Mouse (Mus musculus): Measurements from ENCODE around the gene Gprc5c. TPM values are rescaled to one million over a fixed set of nuclear protein-coding genes. Genes with fewer than 3 reads are reported as not detected.
A peak's percentile ranks its signal among the peaks of the same experiment; 100 is the strongest.
"Not testable (repeated sequence)": the region's sequence is repeated elsewhere in the genome, so short reads cannot be mapped to it uniquely, and the experiment has no call there.

Gprc5c gene
- polyA plus RNA-seq, 1 experiment from 2014 or later, result 234 TPM

GRCm38 (mm10) chr11:114884380-114885100, 33.6 kb downstream of the Gprc5c start:
- TF ChIP-seq CTCF (IDR thresholded peaks at IDR 0.05), result no peak
- no peak for DNase-seq (ENCODE audit: low read depth, low spot score)
- H3K27me3 ChIP-seq, result no peaks in the 10 kb centered on the region
- ATAC-seq, result no peak
- POLR2A ChIA-PET, result no interaction called here
- in situ Hi-C loops (cut with MboI; ENCODE audit: low pct_unique_long_range_greater_than_20kb), result no loop called here
- CTCF ChIA-PET, result interaction anchor here (0.9 to 1.5 kb wide), 3 partner anchors 25 to 88 kb away, joined by 3 read pairs; partner anchors contain the start of gene Btbd17

DNA sequence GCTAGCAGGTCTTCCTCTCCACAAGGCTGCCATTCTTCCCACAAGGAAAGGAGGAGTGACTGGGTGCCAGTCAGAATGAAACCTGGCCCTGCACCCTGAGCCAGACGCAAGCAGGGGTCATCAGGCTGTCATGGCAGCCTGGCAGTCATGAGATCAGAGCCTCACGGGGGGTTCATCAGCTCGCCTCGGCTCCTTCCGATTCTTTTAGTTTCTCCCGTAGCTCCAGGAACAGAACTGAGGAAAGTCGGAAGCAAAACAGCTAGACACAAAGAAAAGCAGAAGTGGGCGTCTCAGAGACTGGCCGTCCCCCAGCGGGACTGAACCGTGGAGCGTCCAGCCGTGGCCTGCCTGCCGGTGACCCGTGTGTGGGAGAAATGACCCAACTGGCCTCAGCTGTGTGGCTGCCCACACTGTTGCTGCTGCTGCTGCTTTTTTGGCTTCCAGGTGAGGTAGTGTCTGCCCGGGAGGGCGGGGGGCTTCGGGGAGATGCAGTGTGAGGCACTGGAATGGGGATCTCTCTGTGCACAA, 39.1 kb downstream of the Gprc5c start, which contains the start of gene Cd300a:
Cd300a (plus strand) TSS at position 51 of the 528 bp plus-strand sequence.
- CTCF ChIA-PET, result no interaction called here
- DNase-seq (ENCODE audit: low read depth, low spot score), result no peak
- no peak for TF ChIP-seq CTCF (IDR thresholded peaks at IDR 0.05)
- no peak for ATAC-seq
- in situ Hi-C loops (cut with MboI; ENCODE audit: low pct_unique_long_range_greater_than_20kb), result no loop called here
- H3K27me3 ChIP-seq, result no peaks in the 10 kb centered on the region
- POLR2A ChIA-PET, result no interaction called here

DNA sequence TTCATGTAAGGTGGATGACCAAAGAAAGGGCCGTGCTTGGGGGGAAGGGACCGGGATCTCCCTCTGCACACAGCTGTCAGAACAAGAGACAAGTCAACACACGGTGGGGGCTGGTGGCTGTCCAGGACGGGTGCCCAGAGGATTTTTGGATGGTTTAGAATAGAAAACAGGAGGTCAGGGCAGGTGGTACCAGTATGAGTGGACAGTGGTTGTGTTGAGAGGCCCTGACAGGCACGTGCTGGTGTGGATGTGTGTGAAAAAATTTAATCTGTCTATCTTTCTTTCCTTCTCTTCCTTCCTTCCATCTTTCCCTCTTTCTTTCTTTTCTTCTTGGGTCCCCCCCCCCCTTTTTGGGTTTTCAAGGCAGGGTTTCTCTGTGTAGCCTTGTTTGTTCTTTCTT, 39.6 kb downstream of the Gprc5c start:
- TF ChIP-seq CTCF (IDR thresholded peaks at IDR 0.05), result no peak
- ChIA-PET CTCF (no interaction called here), POLR2A (no interaction called here)
- DNase-seq (ENCODE audit: low read depth, low spot score) (no peak), ATAC-seq (no peak)
- no peaks in the 10 kb centered on the region for H3K27me3 ChIP-seq
- in situ Hi-C loops (cut with MboI; ENCODE audit: low pct_unique_long_range_greater_than_20kb), result no loop called here

- ATAC-seq (no peak), DNase-seq (ENCODE audit: low read depth, low spot score) (no peak)
- CTCF ChIA-PET, result interaction anchor here (1.6 kb wide), 1 partner anchor 16 kb away, joined by 3 read pairs; no protein-coding TSS in a partner anchor
- POLR2A ChIA-PET, result no interaction called here
- in situ Hi-C loops (cut with MboI; ENCODE audit: low pct_unique_long_range_greater_than_20kb), result no loop called here
- H3K27me3 ChIP-seq, result no peaks in the 10 kb centered on the region
- no peak for TF ChIP-seq CTCF (IDR thresholded peaks at IDR 0.05)
Observed at GRCm38 (mm10) chr11:114896085-114896484, 45.1 kb downstream of the Gprc5c start.

GRCm38 (mm10) chr11:114898026-114898425, 47.1 kb downstream of the Gprc5c start:
- POLR2A ChIA-PET, result no interaction called here
- CTCF ChIA-PET, result interaction anchor here (1.7 kb wide), 1 partner anchor 18 kb away, joined by 4 read pairs; no protein-coding TSS in a partner anchor
- no peaks in the 10 kb centered on the region for H3K27me3 ChIP-seq
- no peak for TF ChIP-seq CTCF (IDR thresholded peaks at IDR 0.05)
- DNase-seq (ENCODE audit: low read depth, low spot score) (no peak), ATAC-seq (no peak)
- in situ Hi-C loops (cut with MboI; ENCODE audit: low pct_unique_long_range_greater_than_20kb), result no loop called here

DNA sequence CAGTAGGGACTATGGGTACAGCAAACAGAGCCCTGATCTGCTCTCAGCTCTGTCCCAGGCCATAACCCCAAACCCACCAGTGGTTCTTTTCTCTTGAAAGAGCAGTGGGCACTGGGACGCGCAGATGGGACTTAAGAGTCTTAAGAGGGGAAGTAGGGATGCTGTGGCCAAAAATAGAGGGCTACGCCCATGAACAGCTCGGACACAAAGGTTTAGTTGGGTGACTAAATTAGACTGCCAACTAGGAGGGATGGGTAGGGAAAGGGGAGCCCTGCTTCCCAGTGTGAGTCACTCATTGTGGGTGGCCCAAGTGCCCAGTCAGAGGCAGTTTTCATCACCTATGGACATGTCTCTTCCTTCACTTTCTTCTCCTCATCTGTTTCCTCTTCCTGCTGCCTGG, 52.3 kb downstream of the Gprc5c start:
- in situ Hi-C loops (cut with MboI; ENCODE audit: low pct_unique_long_range_greater_than_20kb), result no loop called here
- no peaks in the 10 kb centered on the region for H3K27me3 ChIP-seq
- TF ChIP-seq CTCF (IDR thresholded peaks at IDR 0.05), result no peak
- POLR2A ChIA-PET, result no interaction called here
- DNase-seq (ENCODE audit: low read depth, low spot score) (no peak), ATAC-seq (no peak)
- CTCF ChIA-PET, result interaction anchor here (1.0 kb wide), 1 partner anchor 8 kb away, joined by 3 read pairs; no protein-coding TSS in a partner anchor

DNA sequence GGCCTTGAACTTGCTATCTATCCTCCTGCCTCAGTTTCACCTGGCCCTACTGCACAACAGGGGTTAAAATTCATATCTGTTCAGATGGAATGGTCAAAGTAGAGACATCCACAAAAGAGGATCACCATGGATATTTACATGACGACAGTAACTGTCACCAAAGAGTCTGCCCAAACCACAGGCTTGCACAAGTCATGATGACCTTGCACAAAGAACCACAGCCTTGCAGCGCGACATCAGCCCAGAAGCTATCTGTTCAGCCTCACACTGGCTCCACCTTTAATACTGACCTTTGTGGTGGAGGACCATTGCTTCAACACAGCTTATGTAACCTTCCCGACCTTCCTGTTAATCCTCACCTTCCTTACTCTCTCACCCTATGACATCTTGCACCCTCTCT, 56.6 kb downstream of the Gprc5c start:
- no peak for TF ChIP-seq CTCF (IDR thresholded peaks at IDR 0.05)
- DNase-seq (ENCODE audit: low read depth, low spot score) (no peak), ATAC-seq (no peak)
- ChIA-PET CTCF (interaction anchor here (0.8 to 1.1 kb wide), 3 partner anchors 25 to 97 kb away, joined by 3 to 5 read pairs (median 3); no protein-coding TSS in a partner anchor), POLR2A (no interaction called here)
- H3K27me3 ChIP-seq, result no peaks in the 10 kb centered on the region
- in situ Hi-C loops (cut with MboI; ENCODE audit: low pct_unique_long_range_greater_than_20kb), result loop anchor here (5.0 kb wide), 2 partner anchors 105 to 155 kb away; no protein-coding TSS in a partner anchor

- CTCF ChIA-PET, result interaction anchor here (0.8 to 1.2 kb wide), 4 partner anchors 26 to 163 kb away, joined by 3 to 5 read pairs (median 3); no protein-coding TSS in a partner anchor
- POLR2A ChIA-PET, result no interaction called here
- in situ Hi-C loops (cut with MboI; ENCODE audit: low pct_unique_long_range_greater_than_20kb), result loop anchor here (5.0 kb wide), 2 partner anchors 106 to 156 kb away; no protein-coding TSS in a partner anchor
Observed at GRCm38 (mm10) chr11:114908086-114908485, 57.1 kb downstream of the Gprc5c start.

DNA sequence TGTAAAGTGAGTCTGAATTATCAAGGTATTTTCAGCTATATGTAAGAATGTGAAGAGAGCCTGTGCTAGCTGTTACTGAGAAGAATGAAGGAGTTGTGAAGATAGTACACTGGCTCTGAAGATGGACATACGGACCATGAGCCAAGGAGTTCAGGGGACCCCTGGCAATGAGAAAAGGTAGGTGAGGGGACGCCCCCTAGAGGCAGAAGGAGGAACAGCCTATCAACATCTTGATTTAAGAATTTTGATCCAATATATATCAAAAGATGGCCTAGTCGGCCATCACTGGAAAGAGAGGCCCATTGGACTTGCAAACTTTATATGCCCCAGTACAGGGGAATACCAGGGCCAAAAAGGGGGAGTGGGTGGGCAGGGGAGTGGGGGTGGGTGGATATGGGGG, 58.6 kb downstream of the Gprc5c start:
- ATAC-seq; DNase-seq (ENCODE audit: low read depth, low spot score); POLR2A ChIA-PET; H3K27me3 ChIP-seq: not testable (repeated sequence)
- CTCF ChIA-PET, result interaction anchor here (0.8 to 1.2 kb wide), 5 partner anchors 24 to 97 kb away, joined by 3 read pairs; no protein-coding TSS in a partner anchor
- in situ Hi-C loops (cut with MboI; ENCODE audit: low pct_unique_long_range_greater_than_20kb), result loop anchor here (5.0 kb wide), 2 partner anchors 107 to 157 kb away; no protein-coding TSS in a partner anchor
- TF ChIP-seq CTCF (IDR thresholded peaks at IDR 0.05), result peak; percentile 49

More at GRCm38 (mm10) chr11:114908086-114908485, 57.1 kb downstream of the Gprc5c start:
- no peaks in the 10 kb centered on the region for H3K27me3 ChIP-seq
- no peak for TF ChIP-seq CTCF (IDR thresholded peaks at IDR 0.05)
- ATAC-seq, result no peak
- DNase-seq (ENCODE audit: low read depth, low spot score), result no peak

DNA sequence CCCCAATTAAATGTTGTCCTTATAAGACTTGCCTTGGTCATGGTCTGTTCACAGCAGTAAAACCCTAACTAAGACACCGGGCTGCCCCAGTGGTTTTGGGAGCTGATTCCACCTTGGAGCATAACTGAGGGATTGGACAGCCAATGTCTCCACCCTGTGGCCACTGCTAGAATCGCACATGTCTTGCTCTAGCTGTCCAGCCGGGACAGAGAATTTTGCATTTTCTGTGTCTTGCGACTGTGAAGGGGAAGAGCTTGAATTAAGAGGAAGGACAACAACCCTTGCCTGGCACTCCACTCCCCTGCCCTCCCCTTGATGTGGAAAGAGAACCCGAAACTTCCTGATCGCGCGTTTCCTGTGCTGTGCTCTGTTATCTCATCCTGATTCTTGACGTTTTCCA, 61.9 kb downstream of the Gprc5c start:
- POLR2A ChIA-PET, result no interaction called here
- in situ Hi-C loops (cut with MboI; ENCODE audit: low pct_unique_long_range_greater_than_20kb), result loop anchor here (5.0 kb wide), 1 partner anchor 36 kb away; no protein-coding TSS in a partner anchor
- ATAC-seq (peak; percentile 54), DNase-seq (ENCODE audit: low read depth, low spot score) (no peak)
- peak; percentile 94 for TF ChIP-seq CTCF (IDR thresholded peaks at IDR 0.05)
- CTCF ChIA-PET, result interaction anchor here (0.6 to 2.1 kb wide), 12 partner anchors 12 to 166 kb away, joined by 3 to 18 read pairs (median 4); no protein-coding TSS in a partner anchor
- no peaks in the 10 kb centered on the region for H3K27me3 ChIP-seq

GRCm38 (mm10) chr11:114914978-114915377, 64.0 kb downstream of the Gprc5c start:
- ChIA-PET CTCF (interaction anchor here (0.7 to 1.1 kb wide), 3 partner anchors 103 to 169 kb away, joined by 3 to 4 read pairs (median 3); no protein-coding TSS in a partner anchor), POLR2A (no interaction called here)
- DNase-seq (ENCODE audit: low read depth, low spot score) (no peak), ATAC-seq (no peak)
- in situ Hi-C loops (cut with MboI; ENCODE audit: low pct_unique_long_range_greater_than_20kb), result loop anchor here (5.0 kb wide), 1 partner anchor 38 kb away; no protein-coding TSS in a partner anchor
- no peaks in the 10 kb centered on the region for H3K27me3 ChIP-seq
- no peak for TF ChIP-seq CTCF (IDR thresholded peaks at IDR 0.05)

Data from Patski (cell line).